Mouse (Mus musculus): ENCODE measurements around the gene Exoc3l4. TPM values are rescaled to one million over a fixed set of nuclear protein-coding genes. Genes with fewer than 3 reads are reported as not detected.
A peak's percentile ranks its signal among the peaks of the same experiment; 100 is the strongest.

The Exoc3l4 gene
- total RNA-seq, 2 experiments from 2014 or later = 0.56 to 1.5 TPM

- intact Hi-C loops (cut with DNase I) = no loop called here
- peak overlapping the region; percentile 80 for H3K27ac ChIP-seq
Observed at GRCm38 (mm10) chr12:111447898-111448760, 31.3 kb downstream of the Exoc3l4 start.

GRCm38 (mm10) chr12:111448931-111449705, 32.3 kb downstream of the Exoc3l4 start:
- no peak for TF ChIP-seq CTCF (IDR thresholded peaks at IDR 0.05)
- DNase-seq = no peak
- intact Hi-C loops (cut with DNase I) = no loop called here
- Histone ChIP-seq H3K27ac (peak overlapping the region; percentile 80), H3K4me3 (peak overlapping the region; percentile 46; the same call in 1 of the 2 replicates)

More at GRCm38 (mm10) chr12:111447898-111448760, 31.3 kb downstream of the Exoc3l4 start:
- DNase-seq = peak; percentile 81
- H3K4me3 ChIP-seq = peak overlapping the region; percentile 35
- no peak for TF ChIP-seq CTCF (IDR thresholded peaks at IDR 0.05)

- intact Hi-C loops (cut with DNase I) = no loop called here
- Histone ChIP-seq H3K4me3 (peak overlapping the region; percentile 46), H3K27ac (peak overlapping the region; percentile 72)
- TF ChIP-seq CTCF (IDR thresholded peaks at IDR 0.05) = no peak
- peak; percentile 83 for DNase-seq
Observed at GRCm38 (mm10) chr12:111450359-111450758, 33.5 kb downstream of the Exoc3l4 start.

GRCm38 (mm10) chr12:111451561-111451960, 34.7 kb downstream of the Exoc3l4 start:
- H3K27ac ChIP-seq = no peak overlapping the region
- DNase-seq = no peak

GRCm38 (mm10) chr12:111454021-111454420, 37.2 kb downstream of the Exoc3l4 start:
- Histone ChIP-seq H3K27ac (0 out of 2 replicates have a peak overlapping the region, but pooled peaks have one; percentile 7), H3K4me3 (no peak overlapping the region)
- no peak for DNase-seq
- no peak for TF ChIP-seq CTCF (IDR thresholded peaks at IDR 0.05)
- intact Hi-C loops (cut with DNase I) = no loop called here

More at GRCm38 (mm10) chr12:111451561-111451960, 34.7 kb downstream of the Exoc3l4 start:
- no peak overlapping the region; the same call in 1 of the 2 replicates for H3K4me3 ChIP-seq
- TF ChIP-seq CTCF (IDR thresholded peaks at IDR 0.05) = no peak
- intact Hi-C loops (cut with DNase I) = no loop called here

- intact Hi-C loops (cut with DNase I) = no loop called here
- DNase-seq = no peak
- no peak for TF ChIP-seq CTCF (IDR thresholded peaks at IDR 0.05)
Observed at GRCm38 (mm10) chr12:111454543-111455280, 37.9 kb downstream of the Exoc3l4 start.

GRCm38 (mm10) chr12:111455311-111455846, 38.6 kb downstream of the Exoc3l4 start:
- no peak for TF ChIP-seq CTCF (IDR thresholded peaks at IDR 0.05)
- Histone ChIP-seq H3K27ac (peak overlapping the region; percentile 63), H3K4me3 (no peak overlapping the region)
- intact Hi-C loops (cut with DNase I) = no loop called here
- DNase-seq = peak; percentile 68

More at GRCm38 (mm10) chr12:111454543-111455280, 37.9 kb downstream of the Exoc3l4 start:
- no peak overlapping the region for H3K4me3 ChIP-seq
- H3K27ac ChIP-seq = peak overlapping the region; percentile 56

GRCm38 (mm10) chr12:111455860-111456259, 39.0 kb downstream of the Exoc3l4 start:
- Histone ChIP-seq H3K4me3 (no peak overlapping the region), H3K27ac (peak overlapping the region; percentile 63)
- no peak for TF ChIP-seq CTCF (IDR thresholded peaks at IDR 0.05)
- intact Hi-C loops (cut with DNase I) = no loop called here
- DNase-seq = no peak

- Histone ChIP-seq H3K4me3 (no peak overlapping the region), H3K27ac (peak overlapping the region; percentile 48)
- peak; percentile 46 for DNase-seq
- TF ChIP-seq CTCF (IDR thresholded peaks at IDR 0.05) = no peak
- intact Hi-C loops (cut with DNase I) = no loop called here
Observed at GRCm38 (mm10) chr12:111457742-111458141, 40.9 kb downstream of the Exoc3l4 start.

- DNase-seq = no peak
- TF ChIP-seq CTCF (IDR thresholded peaks at IDR 0.05) = no peak
- H3K4me3 ChIP-seq = no peak overlapping the region
- intact Hi-C loops (cut with DNase I) = no loop called here
- no peak overlapping the region for H3K27ac ChIP-seq
Observed at GRCm38 (mm10) chr12:111463570-111463969, 46.8 kb downstream of the Exoc3l4 start.

GRCm38 (mm10) chr12:111466369-111466768, 49.6 kb downstream of the Exoc3l4 start:
- intact Hi-C loops (cut with DNase I) = no loop called here
- TF ChIP-seq CTCF (IDR thresholded peaks at IDR 0.05) = no peak
- no peak overlapping the region for H3K27ac ChIP-seq
- no peak for DNase-seq
- no peak overlapping the region for H3K4me3 ChIP-seq

- intact Hi-C loops (cut with DNase I) = loop anchor here (2.0 kb wide), 1 partner anchor 41 kb away; no protein-coding TSS in a partner anchor
- Histone ChIP-seq H3K27ac (no peak overlapping the region), H3K4me3 (no peak overlapping the region)
- TF ChIP-seq CTCF (IDR thresholded peaks at IDR 0.05) = no peak
- DNase-seq = no peak
Observed at GRCm38 (mm10) chr12:111468206-111468605, 51.4 kb downstream of the Exoc3l4 start.

Measured in gastrocnemius, adult 2 months (tissue).